Mouse (Mus musculus): Measurements from ENCODE around the gene Tdrd5. TPM values are rescaled to one million over a fixed set of nuclear protein-coding genes. Genes with fewer than 3 reads are reported as not detected.

Tdrd5 gene
- total and polyA plus RNA-seq, 2 experiments from 2014 or later: 0.93 to 1.3 TPM

DNA sequence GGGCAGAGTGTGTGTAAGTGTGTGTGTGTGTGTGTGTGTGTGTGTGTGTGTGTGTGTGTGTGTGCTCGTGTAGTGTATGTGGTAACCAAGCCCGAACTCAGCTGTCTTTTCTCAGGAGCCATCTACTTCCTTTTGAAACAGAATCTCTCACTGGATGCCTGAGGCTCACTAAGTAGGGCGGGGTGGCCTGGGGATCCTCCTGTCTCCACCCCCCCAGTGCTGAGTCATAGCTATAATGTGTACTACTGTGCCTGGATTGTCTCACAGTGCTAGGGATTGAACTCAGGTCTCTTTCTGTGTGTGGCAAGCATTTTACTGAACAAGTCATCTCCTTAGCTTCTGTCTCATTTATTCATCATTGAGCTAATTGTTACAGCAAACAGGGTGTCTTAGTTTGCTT lies 86.1 kb downstream of the Tdrd5 start:
- no peak overlapping the region for H3K4me3 ChIP-seq (ENCODE audit: low read depth, low read length)
- H3K36me3 ChIP-seq (ENCODE audit: insufficient read depth, low read length): no peaks in the 10 kb centered on the region
- 80% methylated on average over 3 of the region's 3 CpGs for WGBS
- no peak overlapping the region for H3K4me2 ChIP-seq (ENCODE audit: low read depth, low read length, poor library complexity, severe bottlenecking)
- no peak overlapping the region for H3K9ac ChIP-seq (replicated peaks; ENCODE audit: low read length, poor library complexity, severe bottlenecking)
- ATAC-seq (ENCODE audit: low FRiP score): no peak
- no peaks in the 10 kb centered on the region for H3K27me3 ChIP-seq (ENCODE audit: insufficient read depth, low read length)
- H3K27ac ChIP-seq (ENCODE audit: low read depth, low read length): no peak overlapping the region
- TF ChIP-seq CTCF (IDR thresholded peaks at IDR 0.05): no peak
- H3K4me1 ChIP-seq (ENCODE audit: insufficient read depth, low read length): no peaks in the 10 kb centered on the region; the same call in 1 of the 2 replicates
- no peaks in the 10 kb centered on the region for H3K9me3 ChIP-seq (ENCODE audit: low read length)
- no peak for DNase-seq (ENCODE audit: low spot score)

DNA sequence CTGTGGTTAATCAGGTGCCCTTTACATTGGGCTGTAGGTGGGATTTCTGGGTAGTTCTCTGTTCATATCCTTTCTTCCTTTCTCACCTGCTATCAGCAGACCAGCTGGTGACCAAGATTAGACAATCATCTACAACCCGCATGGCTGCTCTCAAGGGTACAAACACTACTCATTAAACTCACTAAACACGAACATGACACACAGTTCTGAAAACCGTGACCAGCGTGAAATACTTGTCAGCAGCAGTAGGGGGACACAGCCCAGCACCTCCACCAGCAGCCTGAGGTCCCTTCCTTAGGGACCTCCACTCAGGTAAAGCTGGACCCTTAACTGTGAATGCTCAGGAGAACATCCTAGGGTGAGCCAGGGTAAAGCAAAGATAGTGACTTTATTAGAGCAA lies 87.2 kb downstream of the Tdrd5 start:
- H3K4me1 ChIP-seq (ENCODE audit: insufficient read depth, low read length): no peaks in the 10 kb centered on the region; the same call in 1 of the 2 replicates
- TF ChIP-seq CTCF (IDR thresholded peaks at IDR 0.05): no peak
- no peak overlapping the region for H3K9ac ChIP-seq (replicated peaks; ENCODE audit: low read length, poor library complexity, severe bottlenecking)
- H3K4me3 ChIP-seq (ENCODE audit: low read depth, low read length): no peak overlapping the region
- no peak for ATAC-seq (ENCODE audit: low FRiP score)
- H3K36me3 ChIP-seq (ENCODE audit: insufficient read depth, low read length): no peaks in the 10 kb centered on the region
- no peak for DNase-seq (ENCODE audit: low spot score)
- no peak overlapping the region for H3K4me2 ChIP-seq (ENCODE audit: low read depth, low read length, poor library complexity, severe bottlenecking)
- no peaks in the 10 kb centered on the region for H3K9me3 ChIP-seq (ENCODE audit: low read length)
- H3K27me3 ChIP-seq (ENCODE audit: insufficient read depth, low read length): no peaks in the 10 kb centered on the region
- 77% methylated on average over 4 of the region's 4 CpGs for WGBS
- H3K27ac ChIP-seq (ENCODE audit: low read depth, low read length): no peak overlapping the region

DNA sequence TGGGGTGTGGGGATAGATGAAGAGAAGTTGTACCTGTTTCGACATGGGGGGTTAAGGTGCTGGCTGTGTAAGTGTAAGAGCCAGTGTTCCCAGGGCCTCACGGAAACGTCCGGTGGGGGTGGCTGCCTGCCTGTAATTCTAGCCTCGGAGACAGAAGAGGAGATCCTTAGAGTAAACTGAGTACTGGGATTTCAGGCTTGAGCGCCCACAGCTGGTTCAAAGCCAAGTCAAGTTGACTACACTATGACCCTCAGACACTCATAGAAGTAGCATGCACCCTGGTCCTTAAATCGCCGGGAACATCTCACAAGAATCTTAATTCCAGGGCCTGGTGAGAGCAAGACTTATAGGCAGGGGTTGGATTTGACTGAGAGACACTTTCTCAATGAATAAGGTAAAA lies 88.8 kb downstream of the Tdrd5 start:
- DNase-seq (ENCODE audit: low spot score) (no peak), ATAC-seq (ENCODE audit: low FRiP score) (no peak)
- Histone ChIP-seq H3K36me3 (ENCODE audit: insufficient read depth, low read length) (no peaks in the 10 kb centered on the region), H3K4me1 (ENCODE audit: insufficient read depth, low read length) (no peaks in the 10 kb centered on the region; the same call in 1 of the 2 replicates), H3K4me2 (ENCODE audit: low read depth, low read length, poor library complexity, severe bottlenecking) (no peak overlapping the region), H3K9ac (replicated peaks; ENCODE audit: low read length, poor library complexity, severe bottlenecking) (no peak overlapping the region), H3K4me3 (ENCODE audit: low read depth, low read length) (no peak overlapping the region), H3K27ac (ENCODE audit: low read depth, low read length) (no peak overlapping the region), H3K27me3 (ENCODE audit: insufficient read depth, low read length) (no peaks in the 10 kb centered on the region), H3K9me3 (ENCODE audit: low read length) (no peaks in the 10 kb centered on the region)
- 84% methylated on average over 8 of the region's 8 CpGs for WGBS
- TF ChIP-seq CTCF (IDR thresholded peaks at IDR 0.05): no peak

DNA sequence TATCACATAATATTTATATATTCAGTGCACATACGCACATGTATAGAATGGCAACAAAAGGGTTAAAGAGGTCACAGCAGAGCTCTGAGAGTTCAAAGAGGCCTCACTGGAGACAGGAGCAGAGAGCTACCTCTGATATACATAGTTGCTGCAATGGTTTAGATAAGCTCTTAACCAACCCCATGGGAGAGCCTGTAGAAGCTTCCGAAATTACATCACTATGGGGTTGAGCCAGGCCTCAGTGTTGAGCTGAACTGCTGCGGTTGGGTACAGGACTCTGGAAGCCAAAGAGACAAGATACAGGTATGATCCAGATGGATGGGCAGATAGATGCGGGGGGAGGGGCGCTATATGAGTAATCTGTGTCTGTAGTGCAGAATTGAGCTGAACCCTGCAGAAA lies 90.5 kb downstream of the Tdrd5 start:
- Histone ChIP-seq H3K9ac (replicated peaks; ENCODE audit: low read length, poor library complexity, severe bottlenecking) (no peak overlapping the region), H3K4me1 (ENCODE audit: insufficient read depth, low read length) (no peaks in the 10 kb centered on the region; the same call in 1 of the 2 replicates), H3K9me3 (ENCODE audit: low read length) (no peaks in the 10 kb centered on the region), H3K4me3 (ENCODE audit: low read depth, low read length) (no peak overlapping the region), H3K4me2 (ENCODE audit: low read depth, low read length, poor library complexity, severe bottlenecking) (no peak overlapping the region), H3K27me3 (ENCODE audit: insufficient read depth, low read length) (no peaks in the 10 kb centered on the region), H3K27ac (ENCODE audit: low read depth, low read length) (no peak overlapping the region), H3K36me3 (ENCODE audit: insufficient read depth, low read length) (no peaks in the 10 kb centered on the region)
- TF ChIP-seq CTCF (IDR thresholded peaks at IDR 0.05): no peak
- 93% methylated on average over 5 of the region's 5 CpGs for WGBS
- ATAC-seq (ENCODE audit: low FRiP score) (no peak), DNase-seq (ENCODE audit: low spot score) (no peak)

DNA sequence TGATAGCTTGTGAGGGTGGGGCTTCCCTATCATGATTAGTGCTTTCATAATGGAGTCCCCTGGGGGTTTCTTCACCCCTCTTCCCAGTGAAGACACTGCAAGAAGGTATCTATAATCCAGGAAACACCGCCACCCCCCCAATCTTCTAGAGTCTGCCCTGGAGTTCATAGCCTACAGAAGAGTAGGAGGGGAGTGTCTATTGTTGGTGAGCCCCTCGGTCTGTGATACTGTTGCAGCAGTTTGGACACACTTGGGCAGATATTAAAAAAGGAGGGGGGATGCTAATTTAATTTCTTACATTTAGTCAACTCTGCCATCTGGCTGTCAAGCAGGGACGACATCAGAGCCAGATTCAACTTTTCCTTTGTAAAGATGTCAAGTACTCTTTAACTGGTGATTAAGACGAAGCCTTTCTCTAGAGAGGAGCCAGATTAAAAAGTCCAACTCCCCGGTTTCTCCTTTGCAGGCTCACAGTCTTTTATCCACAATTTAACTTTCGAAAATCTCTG lies 91.6 kb downstream of the Tdrd5 start:
- no peak overlapping the region for H3K27ac ChIP-seq (ENCODE audit: low read depth, low read length)
- TF ChIP-seq CTCF (IDR thresholded peaks at IDR 0.05): peak; percentile 44
- H3K36me3 ChIP-seq (ENCODE audit: insufficient read depth, low read length): no peaks in the 10 kb centered on the region
- H3K9me3 ChIP-seq (ENCODE audit: low read length): no peaks in the 10 kb centered on the region
- H3K4me1 ChIP-seq (ENCODE audit: insufficient read depth, low read length): no peaks in the 10 kb centered on the region
- no peak overlapping the region for H3K4me2 ChIP-seq (ENCODE audit: low read depth, low read length, poor library complexity, severe bottlenecking)
- ATAC-seq (ENCODE audit: low FRiP score): no peak
- no peak overlapping the region for H3K4me3 ChIP-seq (ENCODE audit: low read depth, low read length)
- H3K27me3 ChIP-seq (ENCODE audit: insufficient read depth, low read length): no peaks in the 10 kb centered on the region
- DNase-seq (ENCODE audit: low spot score): peak; percentile 39
- H3K9ac ChIP-seq (replicated peaks; ENCODE audit: low read length, poor library complexity, severe bottlenecking): no peak overlapping the region
- WGBS: 26% methylated on average over 6 of the region's 6 CpGs

Other genes starting within 250 kb of the Tdrd5 start
- gene Fam163a, start 98.6 kb downstream of the Tdrd5 start, total RNA-seq (2014; rRNA removed): 4.6 and 5.6 TPM in 2 replicates
- 4.8 TPM in 2 replicates for gene Fam163a, start 98.6 kb downstream of the Tdrd5 start, polyA plus RNA-seq (2015; fragmentation: Nextera tagmentation; extraction: Ambion mirVana)
- gene Nphs2, start 7.1 kb upstream of the Tdrd5 start, total RNA-seq (2014; rRNA removed): 1.8 and 2.1 TPM in 2 replicates
- 0.68 and 0.90 TPM in 2 replicates for gene Nphs2, start 7.1 kb upstream of the Tdrd5 start, polyA plus RNA-seq (2015; fragmentation: Nextera tagmentation; extraction: Ambion mirVana)
- 684 and 980 TPM in 2 replicates for gene Gm2000, start 62.4 kb upstream of the Tdrd5 start, total RNA-seq (2014; rRNA removed)
- 414 and 466 TPM in 2 replicates for gene Gm2000, start 62.4 kb upstream of the Tdrd5 start, polyA plus RNA-seq (2015; fragmentation: Nextera tagmentation; extraction: Ambion mirVana)
- not detected in 2 replicates for gene Axdnd1, start 117.5 kb upstream of the Tdrd5 start, total RNA-seq (2014; rRNA removed)
- 0.11 and 0.56 TPM in 2 replicates for gene Axdnd1, start 117.5 kb upstream of the Tdrd5 start, polyA plus RNA-seq (2015; fragmentation: Nextera tagmentation; extraction: Ambion mirVana)
- 24.8 TPM in 2 replicates for gene Soat1, start 170.7 kb upstream of the Tdrd5 start, total RNA-seq (2014; rRNA removed)
- 10.3 and 11.8 TPM in 2 replicates for gene Soat1, start 170.7 kb upstream of the Tdrd5 start, polyA plus RNA-seq (2015; fragmentation: Nextera tagmentation; extraction: Ambion mirVana)
- gene Gm10031, start 220.3 kb upstream of the Tdrd5 start, total RNA-seq (2014; rRNA removed): 23.7 and 29.5 TPM in 2 replicates
- gene Gm10031, start 220.3 kb upstream of the Tdrd5 start, polyA plus RNA-seq (2015; fragmentation: Nextera tagmentation; extraction: Ambion mirVana): 0.53 and 0.54 TPM in 2 replicates

Data from midbrain, postnatal 0 days (tissue).